Mouse (Mus musculus) Patski (cell line): ENCODE measurements at regions not wholly inside any gene's neighbourhood (a gene's known extent, or its start where the extent isn't known, plus 50 kb on each side); places are given as distances from the start of the nearest gene placed in this dataset.

Experiments
- ATAC-seq: fragments of 100-300 bp; one replicate; pipeline ENCODE4 v1.8.0; 2021
- CTCF ChIA-PET: fragments of 350-600 bp; sonication (Branson Sonifier 250); formaldehyde crosslinking; loops from one replicate; lab custom pipeline; 2022; ENCODE audit warnings: inconsistent platforms; lab: Charles Lee
- POLR2A ChIA-PET: fragments of 350-600 bp; sonication (Branson Sonifier 250); formaldehyde crosslinking; loops from one replicate; lab custom pipeline; 2022; ENCODE audit warnings: antibody characterized with exemption, inconsistent platforms; lab: Charles Lee
- DNase-seq: peaks from one replicate; pipeline ENCODE4 v3.0.0-alpha.2; 2011; ENCODE audit warnings: low read depth, low spot score
- H3K27me3 ChIP-seq: fragments of 371-371 bp; one replicate; pipeline ENCODE4 v1.5.1; 2021
- CTCF ChIP-seq: fragments of 100-300 bp; IDR thresholded peaks from one replicate; pipeline ENCODE4 v1.5.1; 2021
- in situ Hi-C: fragments of 300-500 bp; cut with MboI; formaldehyde crosslinking; loops from 3 replicates; pipeline ENCODE4 v1.11.1; 2018; ENCODE audit warnings: low pct_unique_long_range_greater_than_20kb, mixed read lengths

DNA sequence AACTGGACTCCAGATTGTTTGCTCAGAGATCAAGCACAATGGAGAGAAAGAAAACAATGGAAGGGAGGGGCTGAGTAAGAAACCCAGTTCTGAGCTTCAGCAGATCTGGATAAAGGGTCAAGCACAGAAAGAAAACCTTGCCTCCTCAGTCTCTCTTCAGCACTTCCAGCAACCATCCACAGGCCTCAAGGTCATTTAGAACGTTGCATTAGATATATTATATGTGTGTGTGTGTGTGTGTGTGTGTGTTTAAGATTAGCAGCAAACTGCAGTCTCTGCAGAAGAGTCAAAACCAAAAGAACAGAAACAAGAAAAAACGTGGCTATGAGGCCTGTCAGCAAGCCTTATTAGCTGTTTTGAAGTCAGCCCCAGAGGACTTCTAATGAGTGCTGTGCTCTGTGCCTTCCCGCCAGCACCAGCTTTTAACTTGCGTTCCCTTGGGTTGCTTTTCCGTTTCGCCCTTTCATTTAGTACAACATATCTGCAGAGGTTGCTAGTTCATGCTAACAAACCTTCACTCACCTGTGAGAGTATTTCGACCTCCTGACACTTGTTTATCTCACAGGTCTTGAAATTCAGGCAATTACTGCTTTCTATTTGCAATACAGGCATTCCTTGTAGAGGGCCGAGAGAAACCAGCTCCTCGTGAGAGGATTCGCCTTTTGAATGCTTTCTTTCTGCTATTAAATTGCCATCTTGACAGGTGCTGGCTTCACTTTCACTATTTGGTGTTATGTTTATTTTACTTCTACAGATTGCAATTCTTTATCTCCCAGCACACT lies 230.9 kb upstream of the Gpr149 start:
- ChIA-PET POLR2A (no interaction called here), CTCF (interaction anchor here (1.1 to 1.6 kb wide), 2 partner anchors 9 to 11 kb away, joined by 3 to 5 read pairs; no protein-coding TSS in a partner anchor)
- in situ Hi-C loops, result no loop called here
- peaks cover 13% of the 10 kb centered on the region for H3K27me3 ChIP-seq
- DNase-seq (no peak), ATAC-seq (no peak)
- no peak for TF ChIP-seq CTCF

DNA sequence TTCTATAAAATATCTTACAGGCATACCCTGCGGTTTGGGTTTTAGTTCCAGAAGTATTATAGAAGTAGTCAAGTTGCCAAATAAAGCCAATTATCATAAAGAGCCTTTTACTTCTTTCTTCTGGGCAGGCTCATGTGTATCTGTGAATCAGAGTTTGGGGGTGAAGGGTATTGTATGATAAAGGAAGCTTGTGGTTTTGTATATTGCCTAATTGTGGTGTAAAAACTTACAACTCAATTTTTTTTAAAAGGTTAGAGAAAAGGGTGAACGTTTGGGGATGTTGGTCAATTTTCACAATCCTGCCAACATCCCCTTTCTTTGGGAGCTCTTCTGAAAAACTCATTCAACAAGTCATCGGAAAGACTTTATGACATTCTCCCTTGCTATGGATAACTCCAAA lies 219.0 kb upstream of the Gpr149 start:
- no peaks in the 10 kb centered on the region for H3K27me3 ChIP-seq
- ChIA-PET CTCF (interaction anchor here (0.9 kb wide), 1 partner anchor 30 kb away, joined by 3 read pairs; no protein-coding TSS in a partner anchor), POLR2A (no interaction called here)
- DNase-seq (no peak), ATAC-seq (no peak)
- in situ Hi-C loops, result no loop called here
- no peak for TF ChIP-seq CTCF

DNA sequence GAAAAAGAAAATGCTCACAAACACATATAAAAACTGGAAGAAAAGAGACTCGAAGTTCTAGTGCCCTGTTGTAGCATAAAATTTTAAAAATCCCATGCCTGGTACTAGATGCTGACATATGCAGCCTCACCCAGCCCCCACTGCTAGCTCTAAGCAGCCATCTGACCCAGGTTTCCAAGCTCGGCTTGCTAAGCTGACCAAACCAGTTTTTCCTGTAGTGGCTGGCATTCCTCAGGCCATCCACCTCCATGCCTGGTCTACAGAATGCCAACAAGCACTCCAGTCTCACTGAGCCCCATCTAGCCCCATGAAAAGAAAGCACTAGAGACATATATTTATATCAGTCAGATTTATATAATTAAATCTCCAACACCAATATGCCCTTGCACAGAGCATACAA lies 196.1 kb upstream of the Gpr149 start:
- DNase-seq, result no peak
- ChIA-PET POLR2A (no interaction called here), CTCF (no interaction called here)
- in situ Hi-C loops, result no loop called here
- H3K27me3 ChIP-seq, result no peaks in the 10 kb centered on the region
- no peak for ATAC-seq
- no peak for TF ChIP-seq CTCF

DNA sequence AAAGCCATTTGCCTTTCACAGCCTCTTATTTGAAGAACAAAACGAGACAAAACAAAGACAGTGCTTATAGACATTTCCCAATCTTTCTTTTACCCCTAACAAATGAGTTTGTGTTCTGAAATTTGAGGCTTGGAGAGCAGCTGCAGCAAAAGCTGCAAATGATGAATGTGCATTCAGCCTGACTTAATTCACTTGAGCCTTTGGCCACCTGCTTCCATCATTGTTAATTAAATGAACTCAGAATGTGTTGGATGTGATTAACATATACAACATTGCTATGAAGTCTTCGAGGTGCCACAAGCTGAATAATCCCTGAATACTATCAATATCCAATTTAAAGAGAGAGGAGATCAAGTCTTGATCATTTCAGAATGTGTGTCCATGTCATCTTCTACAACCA lies 181.3 kb upstream of the Gpr149 start:
- CTCF ChIA-PET, result no interaction called here
- in situ Hi-C loops, result no loop called here
- no peak for DNase-seq
- TF ChIP-seq CTCF, result no peak
- ATAC-seq, result no peak
- peaks cover 3% of the 10 kb centered on the region for H3K27me3 ChIP-seq
- POLR2A ChIA-PET, result no interaction called here
